Mouse (Mus musculus): Measurements from ENCODE around the gene Adgrl3.

DNA sequence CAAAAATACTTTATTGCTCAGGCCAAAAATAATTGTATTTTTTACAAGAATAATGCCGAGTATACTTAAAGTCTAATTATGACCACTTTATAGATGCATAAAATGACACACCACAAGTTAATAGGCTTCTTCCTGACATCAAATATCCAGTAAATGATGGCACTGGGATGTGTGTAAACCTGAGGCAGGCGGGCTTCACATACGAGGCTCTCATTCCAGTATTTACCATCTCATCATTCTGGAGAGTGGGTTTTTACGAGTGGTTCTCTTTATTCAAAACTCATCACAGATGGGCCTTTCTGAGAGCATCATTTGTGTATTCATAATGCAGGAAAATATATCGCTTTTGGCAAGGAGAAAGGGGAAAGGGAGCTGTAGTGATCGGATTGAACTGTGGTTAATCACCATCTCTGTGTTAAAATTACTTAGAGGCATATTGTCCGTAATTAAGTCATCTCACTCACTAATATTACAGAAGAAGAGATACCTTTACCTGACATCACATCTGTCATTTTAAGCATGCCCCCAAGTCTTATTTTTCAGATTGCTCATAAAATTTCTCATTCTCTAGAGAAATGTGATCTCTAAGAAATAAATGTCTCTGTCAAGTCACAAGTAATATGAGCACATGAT is 737.3 kb downstream of the Adgrl3 start:
- TF ChIP-seq CTCF (IDR thresholded peaks at IDR 0.05; ENCODE audit: extremely low read depth, insufficient read length, insufficient replicate concordance, low read depth, low read length) (no peak), POLR2A (IDR thresholded peaks at IDR 0.05; ENCODE audit: low read depth, low read length) (no peak)

All from small intestine, adult 2 months (tissue).